Mouse (Mus musculus) limb, embryonic 14.5 days (tissue): Measurements from ENCODE around the gene Iqsec1. TPM values are rescaled to one million over a fixed set of nuclear protein-coding genes. Genes with fewer than 3 reads are reported as not detected.

Experiments
- ATAC-seq: fragments of 200-750 bp; cut with Nextera tagmentation; 2 replicates; pipeline ENCODE4 v1.8.0; 2017; ENCODE audit warnings: low read depth, moderate number of reproducible peaks, moderate TSS enrichment; ENCODE audit not compliant: low FRiP score
- DNase-seq: peaks from one replicate; pipeline ENCODE4 v3.0.0-alpha.2; 2015; ENCODE audit warnings: low spot score
- H3K27ac ChIP-seq: fragments of 300-500 bp; sonication (generic); replicated peaks from 2 replicates; pipeline ENCODE4 v1.5.1; 2014; ENCODE audit warnings: low read depth, mild to moderate bottlenecking, low read length, moderate library complexity, mixed read lengths
- H3K27me3 ChIP-seq: fragments of 300-500 bp; sonication (generic); 2 replicates; pipeline ENCODE4 v1.6.1; 2014; ENCODE audit warnings: low read length, mixed read lengths; ENCODE audit not compliant: control insufficient read depth, insufficient read depth
- H3K36me3 ChIP-seq: fragments of 300-500 bp; sonication (generic); 2 replicates; pipeline ENCODE4 v1.6.1; 2014; ENCODE audit warnings: mild to moderate bottlenecking, low read length, moderate library complexity, mixed read lengths; ENCODE audit not compliant: control insufficient read depth, insufficient read depth
- H3K4me1 ChIP-seq: fragments of 300-500 bp; sonication (generic); 2 replicates; pipeline ENCODE4 v1.6.1; 2014; ENCODE audit warnings: antibody characterized with exemption, low read length, mixed read lengths; ENCODE audit not compliant: control insufficient read depth, insufficient read depth
- H3K4me2 ChIP-seq: fragments of 300-500 bp; sonication (generic); replicated peaks from 2 replicates; pipeline ENCODE4 v1.6.1; 2014; ENCODE audit warnings: low read depth, mild to moderate bottlenecking, low read length, moderate library complexity; ENCODE audit not compliant: severe bottlenecking
- H3K4me3 ChIP-seq: fragments of 300-500 bp; sonication (generic); replicated peaks from 2 replicates; pipeline ENCODE4 v1.5.1; 2014; ENCODE audit warnings: low read length
- H3K9ac ChIP-seq: fragments of 300-500 bp; sonication (generic); 2 replicates; pipeline ENCODE4 v1.6.1; 2014; ENCODE audit warnings: mild to moderate bottlenecking, low read depth, low read length, moderate library complexity; ENCODE audit not compliant: severe bottlenecking
- H3K9me3 ChIP-seq: fragments of 300-500 bp; sonication (generic); 2 replicates; pipeline ENCODE4 v1.6.1; 2016; ENCODE audit warnings: low read length; ENCODE audit not compliant: control insufficient read depth
- POLR2A ChIP-seq: fragments of 200-500 bp; IDR thresholded peaks from 2 replicates; pipeline ENCODE4 v1.8.0; 2012; ENCODE audit warnings: inconsistent platforms, mild to moderate bottlenecking, moderate library complexity, borderline replicate concordance; ENCODE audit not compliant: insufficient read depth, insufficient read length; ENCODE audit errors: extremely low read depth
- WGBS: fragments of 180-500 bp; shearing (Covaris S2); extraction: QIAGEN DNeasy Blood & Tissue Kit; methylation state at CpG from one replicate; pipeline ENCODE4 v1.1.7; 2014; 5-methylcytosine and 5-hydroxymethylcytosine counted together
- polyA plus RNA-seq, 2 experiments: library from polyadenylated mRNA; depleted of rRNA in 1 of 2; stranded (reverse) in 1 of 2; unstranded in 1 of 2; fragments of >200 nt; fragmentation: Nextera tagmentation in 1 of 2; extraction: Ambion mirVana in 1 of 2; gene quantifications; 2 replicates each; pipeline versions ENCODE4 v1.2.1 to v1.2.3; 2012 to 2014

The Iqsec1 gene
- polyA plus RNA-seq, 2 experiments = 17.3 to 58.2 TPM

GRCm38 (mm10) chr6:90624184-90624583 lies 364.3 kb downstream of the Iqsec1 start:
- DNase-seq = no peak
- TF ChIP-seq POLR2A = no peak

GRCm38 (mm10) chr6:90623456-90623836 lies 365.0 kb downstream of the Iqsec1 start:
- H3K4me1 ChIP-seq = no peaks in the 10 kb centered on the region
- H3K9me3 ChIP-seq = no peaks in the 10 kb centered on the region
- DNase-seq (no peak), ATAC-seq (no peak)
- no peak overlapping the region for H3K4me3 ChIP-seq
- no peak overlapping the region for H3K27ac ChIP-seq
- H3K9ac ChIP-seq = no peak overlapping the region
- no peak for TF ChIP-seq POLR2A
- no peak overlapping the region for H3K4me2 ChIP-seq
- no peaks in the 10 kb centered on the region for H3K36me3 ChIP-seq
- no peaks in the 10 kb centered on the region for H3K27me3 ChIP-seq
- 86% methylated on average over 5 of the region's 5 CpGs for WGBS

More at GRCm38 (mm10) chr6:90624184-90624583, 364.3 kb downstream of the Iqsec1 start:
- H3K4me1 ChIP-seq = no peaks in the 10 kb centered on the region
- H3K27ac ChIP-seq = no peak overlapping the region
- H3K4me3 ChIP-seq = no peak overlapping the region
- no peaks in the 10 kb centered on the region for H3K27me3 ChIP-seq
- H3K4me2 ChIP-seq = no peak overlapping the region
- H3K9ac ChIP-seq = no peak overlapping the region
- H3K9me3 ChIP-seq = no peaks in the 10 kb centered on the region
- WGBS = 68% methylated on average over 6 of the region's 6 CpGs
- no peaks in the 10 kb centered on the region for H3K36me3 ChIP-seq
- ATAC-seq = no peak

GRCm38 (mm10) chr6:90622758-90623455 lies 365.6 kb downstream of the Iqsec1 start:
- H3K27ac ChIP-seq = no peak overlapping the region
- H3K4me1 ChIP-seq = no peaks in the 10 kb centered on the region
- no peak overlapping the region for H3K4me3 ChIP-seq
- H3K27me3 ChIP-seq = no peaks in the 10 kb centered on the region
- DNase-seq (no peak), ATAC-seq (no peak)
- no peak for TF ChIP-seq POLR2A
- H3K9ac ChIP-seq = no peak overlapping the region
- no peak overlapping the region for H3K4me2 ChIP-seq
- 53% methylated on average over 11 of the region's 11 CpGs for WGBS
- no peaks in the 10 kb centered on the region for H3K9me3 ChIP-seq
- no peaks in the 10 kb centered on the region for H3K36me3 ChIP-seq

- no peak for DNase-seq
- no peaks in the 10 kb centered on the region for H3K36me3 ChIP-seq
- no peak for ATAC-seq
- no peak for TF ChIP-seq POLR2A
- no peak overlapping the region for H3K27ac ChIP-seq
- no peak overlapping the region for H3K9ac ChIP-seq
- H3K4me1 ChIP-seq = no peaks in the 10 kb centered on the region
- no peak overlapping the region for H3K4me2 ChIP-seq
- H3K9me3 ChIP-seq = no peaks in the 10 kb centered on the region
- no peak overlapping the region for H3K4me3 ChIP-seq
- H3K27me3 ChIP-seq = no peaks in the 10 kb centered on the region
- WGBS = 77% methylated on average over 6 of the region's 6 CpGs
Measured at GRCm38 (mm10) chr6:90621584-90621890, 366.9 kb downstream of the Iqsec1 start.

GRCm38 (mm10) chr6:90620791-90621583 lies 367.5 kb downstream of the Iqsec1 start:
- WGBS = 64% methylated on average over 9 of the region's 9 CpGs
- no peaks in the 10 kb centered on the region for H3K4me1 ChIP-seq
- H3K9me3 ChIP-seq = no peaks in the 10 kb centered on the region
- no peaks in the 10 kb centered on the region for H3K27me3 ChIP-seq
- DNase-seq (no peak), ATAC-seq (no peak)
- no peak overlapping the region for H3K4me3 ChIP-seq
- no peak overlapping the region for H3K27ac ChIP-seq
- TF ChIP-seq POLR2A = no peak
- no peak overlapping the region for H3K4me2 ChIP-seq
- H3K36me3 ChIP-seq = no peaks in the 10 kb centered on the region
- H3K9ac ChIP-seq = no peak overlapping the region
